Mouse (Mus musculus) ES-E14 (cell line): ENCODE data around the gene Tanc1.

Experiments used
- CHD2 ChIP-seq: IDR thresholded peaks from 2 replicates; pipeline ENCODE4 v1.6.1; 2014; ENCODE audit warnings: mild to moderate bottlenecking, low read depth, low read length, inconsistent platforms
- HCFC1 ChIP-seq: IDR thresholded peaks from 2 replicates; pipeline ENCODE4 v1.6.1; 2012; ENCODE audit warnings: low read length, inconsistent platforms, borderline replicate concordance; ENCODE audit not compliant: insufficient read depth
- MAFK ChIP-seq: IDR thresholded peaks from 2 replicates; pipeline ENCODE4 v1.6.1; 2014; ENCODE audit warnings: mild to moderate bottlenecking, low read depth, low read length, inconsistent platforms; ENCODE audit not compliant: insufficient read depth
- ZC3H11A ChIP-seq: IDR thresholded peaks from 2 replicates; pipeline ENCODE4 v1.6.1; 2012; ENCODE audit warnings: low read depth, mild to moderate bottlenecking, inconsistent platforms, low read length, borderline replicate concordance
- ZNF384 ChIP-seq: IDR thresholded peaks from 2 replicates; pipeline ENCODE4 v1.6.1; 2012; ENCODE audit warnings: low read depth, low read length, inconsistent platforms

- TF ChIP-seq CHD2 (no peak), ZC3H11A (no peak), HCFC1 (no peak), ZNF384 (no peak), MAFK (no peak)
These were observed 109.9 kb downstream of the Tanc1 start for GRCm38 (mm10) chr2:59721758-59722157.
